Mouse (Mus musculus): ENCODE results near the gene Nedd9.
"Not testable (repeated sequence)": the region's sequence is repeated elsewhere in the genome, so short reads cannot be mapped to it uniquely, and the experiment has no call there.

The Nedd9 gene

DNA sequence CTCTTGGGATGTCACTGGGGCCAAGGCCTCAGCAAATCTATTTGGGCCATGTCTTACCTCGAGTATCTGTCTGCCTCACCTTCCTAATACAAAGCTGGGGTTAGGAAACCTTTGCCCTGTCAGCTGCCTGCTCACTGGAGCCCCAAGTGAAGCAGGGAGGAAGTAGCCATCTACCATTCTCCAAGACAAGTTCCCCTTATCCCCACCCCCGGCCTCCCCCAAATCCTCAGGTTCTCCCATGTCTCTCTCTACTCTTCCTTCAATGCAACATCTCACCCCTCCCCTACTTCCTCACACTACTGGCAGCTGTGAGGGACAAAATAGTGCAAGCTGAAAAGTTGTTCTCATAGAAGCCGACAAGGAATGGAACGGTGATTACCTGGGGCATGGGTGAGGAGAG lies 161.0 kb downstream of the Nedd9 start:
- in situ Hi-C loops (cut with MboI; ENCODE audit: unreplicated experiment in 2 of 2) = no loop called here

DNA sequence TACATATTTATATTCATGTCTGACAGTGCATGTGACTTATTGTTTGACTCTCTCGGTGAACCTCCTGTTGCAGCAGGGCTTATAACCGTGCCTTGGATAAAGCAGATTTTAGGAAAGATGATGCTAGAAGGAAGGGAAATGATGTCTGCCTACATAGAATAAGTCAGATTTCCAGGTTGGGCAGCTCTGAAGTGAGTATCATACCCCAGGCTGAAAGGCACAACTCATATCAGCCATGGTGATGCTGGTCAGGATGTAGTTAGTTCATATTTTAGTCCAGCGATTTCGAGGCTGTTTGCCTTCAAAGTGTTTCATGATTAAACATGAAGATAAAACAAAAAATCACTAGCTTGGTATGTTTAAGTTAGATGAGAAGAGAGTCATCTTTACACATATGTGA lies 161.8 kb downstream of the Nedd9 start:
- in situ Hi-C loops (cut with MboI; ENCODE audit: unreplicated experiment in 2 of 2) = no loop called here

DNA sequence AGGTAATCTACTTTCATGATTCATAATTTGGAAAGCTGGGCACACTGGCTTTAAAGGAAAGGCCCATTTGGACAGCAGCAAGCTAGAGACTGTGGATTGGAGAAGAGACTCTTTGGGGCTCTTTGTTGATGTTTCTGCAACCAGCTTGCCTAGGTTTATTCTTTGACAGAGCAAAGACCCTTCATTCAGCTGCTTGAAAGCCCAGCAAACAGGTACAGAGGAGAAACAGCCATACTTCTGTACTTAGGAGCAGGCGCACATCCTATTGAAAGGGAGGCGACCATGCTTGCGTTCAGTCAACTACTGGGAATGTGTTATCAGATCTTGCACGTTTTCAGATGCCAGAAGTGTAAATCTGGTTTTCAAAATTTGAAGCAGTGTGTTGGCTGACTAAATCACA lies 162.5 kb downstream of the Nedd9 start:
- in situ Hi-C loops (cut with MboI; ENCODE audit: unreplicated experiment in 2 of 2) = no loop called here

DNA sequence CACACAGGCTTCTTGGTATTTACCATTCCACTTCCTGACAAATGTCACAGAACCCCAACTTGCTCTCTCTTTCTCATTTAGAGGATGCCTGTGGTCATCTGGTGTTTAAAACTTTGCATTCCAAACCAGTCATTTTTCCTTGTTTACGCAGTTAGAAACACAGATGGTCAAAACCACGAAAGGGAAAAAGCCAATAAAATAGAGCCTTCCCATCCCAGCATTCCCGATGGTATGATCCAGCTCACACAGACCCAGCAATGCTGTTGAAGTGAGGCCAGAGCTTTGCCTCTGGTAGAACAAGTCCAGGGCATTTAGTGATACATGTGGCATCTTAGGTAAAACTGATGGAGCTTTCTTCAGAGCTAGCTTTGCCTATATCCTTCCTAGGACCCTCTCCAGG lies 165.7 kb downstream of the Nedd9 start:
- in situ Hi-C loops (cut with MboI; ENCODE audit: unreplicated experiment in 2 of 2) = no loop called here

DNA sequence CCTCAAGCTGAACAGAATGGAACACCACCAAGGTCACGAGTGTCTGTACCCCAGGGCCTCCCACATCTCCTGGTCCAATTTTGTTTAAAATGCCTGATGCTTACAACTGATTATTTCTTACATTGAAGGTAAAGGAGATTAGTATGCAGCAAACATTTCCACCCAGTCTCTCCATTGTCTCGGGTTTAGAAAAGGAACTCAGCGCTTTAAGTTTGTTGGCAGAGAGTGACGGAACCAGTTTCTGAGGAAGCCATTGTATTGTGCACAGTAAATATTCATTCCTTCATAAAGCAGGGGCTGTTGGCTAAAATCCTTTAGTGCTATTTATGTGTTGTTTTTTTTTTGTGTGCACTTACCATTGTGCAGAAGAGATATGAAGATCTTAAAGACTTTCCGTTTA lies 166.4 kb downstream of the Nedd9 start:
- in situ Hi-C loops (cut with MboI; ENCODE audit: unreplicated experiment in 2 of 2) = no loop called here

DNA sequence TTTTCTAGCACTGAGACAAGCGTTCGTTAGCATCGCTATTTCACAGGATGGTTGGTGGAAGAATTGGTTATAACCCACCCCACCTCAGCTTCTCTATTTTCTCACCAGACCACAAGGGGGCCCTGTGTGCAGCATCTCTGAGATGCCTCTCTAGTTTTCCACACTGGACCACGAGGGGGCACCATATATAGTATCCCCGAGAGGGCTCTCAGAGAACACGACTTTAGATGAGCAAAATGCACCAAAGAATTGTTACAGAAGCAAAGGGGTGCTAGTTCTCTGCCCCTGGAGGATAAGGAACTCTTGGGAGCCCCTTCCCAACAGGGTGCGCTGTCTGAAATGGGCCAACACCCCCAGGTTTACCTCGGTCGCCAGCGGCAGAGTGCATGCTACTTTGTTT lies 184.4 kb downstream of the Nedd9 start:
- in situ Hi-C loops (cut with MboI; ENCODE audit: unreplicated experiment in 2 of 2) = loop anchor here (5.0 to 10.0 kb wide), 3 partner anchors 152 to 262 kb away; no protein-coding TSS in a partner anchor

DNA sequence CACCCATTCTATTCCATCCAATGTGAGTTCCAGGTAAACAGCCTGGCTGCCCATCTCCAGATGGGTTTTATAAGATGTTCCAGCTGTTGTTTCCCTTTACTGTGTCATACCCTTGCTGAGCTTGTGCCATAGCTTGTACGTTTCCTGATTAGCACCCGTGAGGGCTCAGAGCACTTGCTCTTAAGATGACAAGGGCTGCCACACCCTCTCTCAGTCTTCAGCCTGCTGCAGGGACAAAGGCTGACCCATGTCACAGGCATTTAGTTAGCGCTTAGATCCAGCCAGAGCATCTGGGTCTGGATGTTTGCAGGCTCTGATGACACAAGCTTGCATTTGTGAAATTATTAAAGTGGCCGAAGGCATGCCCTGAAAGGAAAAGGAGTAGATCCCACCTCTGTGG lies 187.1 kb downstream of the Nedd9 start:
- in situ Hi-C loops (cut with MboI; ENCODE audit: unreplicated experiment in 2 of 2) = loop anchor here (5.0 to 10.0 kb wide), 3 partner anchors 155 to 265 kb away; no protein-coding TSS in a partner anchor

DNA sequence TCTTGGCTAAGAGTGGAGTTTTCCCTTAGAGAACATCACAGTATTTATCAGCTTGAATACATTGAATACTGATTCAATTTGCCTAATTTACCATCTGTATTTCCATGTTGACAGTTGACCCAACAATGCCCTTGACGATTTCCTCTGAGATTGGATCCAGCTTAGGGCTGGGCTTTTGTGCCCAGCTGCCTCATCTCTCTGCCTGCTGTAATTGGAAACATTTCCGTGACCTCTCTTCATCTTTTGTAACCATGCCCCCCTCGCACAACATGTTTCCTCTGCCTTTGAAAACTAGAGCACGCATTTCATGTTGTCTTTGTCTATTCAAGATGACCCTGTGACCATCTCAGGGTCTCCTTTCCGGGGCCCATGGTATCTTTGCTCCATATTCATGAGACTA lies 188.2 kb downstream of the Nedd9 start:
- in situ Hi-C loops (cut with MboI; ENCODE audit: unreplicated experiment in 2 of 2) = no loop called here

DNA sequence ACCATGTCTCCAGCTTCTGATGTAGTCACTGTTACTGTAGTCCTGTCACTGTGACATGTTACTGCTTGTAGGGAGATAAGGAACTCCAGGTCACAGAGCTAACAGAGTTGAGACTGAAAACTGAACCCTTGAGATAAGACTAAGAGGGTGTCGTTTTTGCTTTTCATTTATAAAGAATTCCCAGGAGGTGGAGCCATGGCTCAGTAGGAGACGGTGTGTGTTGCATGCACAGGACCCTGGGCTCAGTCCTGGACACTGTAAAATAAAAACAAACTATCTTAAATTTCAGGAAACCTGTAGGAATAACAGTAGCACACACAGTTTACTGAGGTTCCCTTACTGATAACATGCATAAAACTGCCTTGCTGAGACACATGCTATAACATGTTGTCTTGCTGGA lies 188.6 kb downstream of the Nedd9 start:
- in situ Hi-C loops (cut with MboI; ENCODE audit: unreplicated experiment in 2 of 2) = no loop called here

DNA sequence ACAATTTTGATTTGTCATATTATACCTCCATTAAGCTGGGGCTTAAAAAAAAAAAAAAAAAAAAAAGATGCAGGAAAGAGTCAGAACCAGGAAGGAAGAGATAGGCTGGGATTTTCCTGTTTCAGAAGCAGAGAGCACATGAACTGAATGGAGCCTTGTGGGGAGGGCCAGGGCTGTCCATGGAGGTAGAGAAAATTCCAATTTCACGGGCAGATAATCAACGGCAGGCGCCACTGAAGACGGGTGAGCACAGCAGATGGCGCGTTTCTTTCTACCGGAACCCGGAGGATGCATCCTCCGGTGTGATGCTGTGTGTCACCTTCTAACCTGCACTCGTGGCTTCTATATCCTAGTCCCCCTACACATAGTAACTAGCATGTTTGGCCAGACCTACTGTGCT lies 190.8 kb downstream of the Nedd9 start:
- in situ Hi-C loops (cut with MboI; ENCODE audit: unreplicated experiment in 2 of 2) = no loop called here

DNA sequence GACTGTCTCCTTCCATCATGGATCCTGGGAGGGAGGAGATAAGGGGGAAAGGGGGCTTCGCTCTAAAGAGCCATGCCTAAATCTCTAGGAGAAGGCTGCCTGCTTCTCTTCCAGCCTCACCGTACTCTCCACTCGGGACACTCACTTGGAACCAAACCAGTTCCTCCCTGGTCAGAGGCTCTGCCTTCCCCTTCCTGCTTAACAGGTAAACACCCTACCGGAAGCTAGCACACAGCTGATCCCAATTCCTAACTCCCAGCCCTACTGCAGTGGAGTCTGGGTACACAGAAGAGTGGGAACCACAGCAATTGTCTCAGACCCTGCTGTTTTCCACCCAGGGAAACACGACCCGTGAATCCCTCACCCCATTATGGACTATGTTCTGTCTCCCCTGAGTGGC lies 191.3 kb downstream of the Nedd9 start:
- in situ Hi-C loops (cut with MboI; ENCODE audit: unreplicated experiment in 2 of 2) = no loop called here

DNA sequence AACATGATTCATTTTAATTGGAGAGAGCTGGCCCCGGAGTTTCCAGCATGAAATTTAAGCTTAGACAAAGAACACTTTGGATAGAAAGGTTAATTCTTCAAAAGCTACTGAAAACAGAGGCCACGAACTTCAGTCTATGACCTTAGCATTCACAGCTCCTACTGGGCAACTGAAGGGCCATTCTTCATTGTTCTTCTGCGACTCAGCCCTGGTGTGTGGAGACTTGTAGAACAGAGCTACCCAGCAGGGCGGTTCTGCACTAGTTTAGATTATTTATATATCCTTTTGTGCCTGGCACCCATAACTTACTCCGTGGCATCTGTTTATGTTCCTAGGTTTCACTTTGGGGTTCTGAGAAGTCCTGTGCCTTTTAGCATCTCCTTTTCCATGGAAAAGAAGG lies 193.6 kb downstream of the Nedd9 start:
- in situ Hi-C loops (cut with MboI; ENCODE audit: unreplicated experiment in 2 of 2) = no loop called here

DNA sequence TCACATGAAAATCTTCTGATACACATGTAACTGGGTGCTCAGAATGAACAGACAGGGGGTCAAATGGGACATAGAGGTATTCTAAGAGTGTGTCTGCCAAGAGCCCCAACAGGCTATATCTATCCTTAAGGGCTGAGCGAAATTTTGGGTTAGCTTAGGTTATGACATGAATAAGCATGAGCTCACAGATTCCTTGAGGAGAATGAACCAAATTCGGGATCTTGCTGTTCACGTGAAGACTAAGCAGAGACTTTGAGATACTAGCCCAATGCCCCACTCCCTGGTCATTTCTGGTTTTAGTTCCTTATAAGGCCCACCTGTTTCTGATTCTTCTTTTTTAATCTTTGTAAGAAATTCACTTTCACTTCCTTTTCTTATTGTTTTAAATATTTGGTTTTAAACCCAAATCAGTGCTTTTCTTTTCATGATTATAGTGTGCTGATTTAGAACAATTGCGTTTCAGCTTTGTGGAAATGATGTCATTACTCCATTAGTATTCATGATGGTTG lies 195.6 kb downstream of the Nedd9 start:
- in situ Hi-C loops (cut with MboI; ENCODE audit: unreplicated experiment in 2 of 2) = no loop called here

DNA sequence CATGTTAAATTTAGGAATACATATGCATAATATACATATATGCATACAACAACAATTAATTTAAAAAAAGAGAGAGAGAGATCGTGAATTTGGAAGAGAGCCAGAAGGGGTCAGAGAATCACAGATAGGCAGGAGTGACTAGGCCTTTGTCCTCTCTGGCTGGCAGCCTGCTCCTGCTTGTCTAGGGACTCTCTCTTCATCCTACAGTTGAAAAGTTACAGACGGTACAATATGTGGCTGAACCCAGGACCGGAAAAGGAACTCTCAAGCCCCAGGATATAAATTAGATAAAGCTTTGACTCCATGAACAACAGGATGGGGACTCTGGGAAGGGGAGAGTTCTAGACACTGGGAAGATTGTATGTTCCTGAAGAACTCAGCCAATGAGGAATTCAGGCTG lies 200.9 kb downstream of the Nedd9 start:
- in situ Hi-C loops (cut with MboI; ENCODE audit: unreplicated experiment in 2 of 2) = no loop called here

DNA sequence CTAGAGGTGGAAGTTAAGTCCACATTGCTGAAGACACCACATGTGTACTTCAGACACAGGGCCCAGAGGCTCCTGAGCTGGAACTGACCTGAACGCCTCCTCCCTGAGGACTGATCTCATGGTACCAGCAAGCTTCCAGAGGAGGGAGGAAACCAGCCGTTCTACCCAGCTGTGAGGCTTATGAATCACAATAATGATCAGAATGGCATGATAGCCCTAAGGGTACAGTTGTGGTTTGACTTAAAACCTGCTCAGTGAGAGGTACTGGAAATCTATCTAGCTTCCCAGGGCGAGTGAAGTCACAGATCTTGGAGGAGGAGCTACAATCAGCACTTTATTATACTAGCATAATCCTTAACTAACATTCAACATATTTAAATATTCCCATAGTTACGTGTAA lies 201.7 kb downstream of the Nedd9 start:
- in situ Hi-C loops (cut with MboI; ENCODE audit: unreplicated experiment in 2 of 2) = no loop called here

DNA sequence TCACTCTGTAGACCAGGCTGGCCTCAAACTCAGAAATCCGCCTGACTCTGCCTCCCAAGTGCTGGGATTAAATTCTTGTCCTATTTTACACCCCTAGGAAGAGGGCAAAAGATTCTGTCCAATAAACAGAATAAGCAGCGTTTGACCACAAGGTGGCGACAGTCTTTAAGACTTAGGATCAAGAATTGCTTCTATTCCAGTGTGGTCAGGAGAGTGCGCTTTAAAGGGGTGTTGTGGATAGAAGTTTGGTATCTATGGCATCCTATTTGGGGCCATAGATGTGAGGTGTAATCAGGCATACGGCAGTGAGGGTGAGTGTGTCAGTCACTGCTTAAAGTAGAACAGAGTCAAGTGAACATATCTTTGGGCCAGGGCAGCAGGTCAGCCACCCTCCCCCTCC lies 203.9 kb downstream of the Nedd9 start:
- in situ Hi-C loops (cut with MboI; ENCODE audit: unreplicated experiment in 2 of 2) = loop anchor here (5.0 kb wide), 2 partner anchors 289 to 354 kb away; no protein-coding TSS in a partner anchor

DNA sequence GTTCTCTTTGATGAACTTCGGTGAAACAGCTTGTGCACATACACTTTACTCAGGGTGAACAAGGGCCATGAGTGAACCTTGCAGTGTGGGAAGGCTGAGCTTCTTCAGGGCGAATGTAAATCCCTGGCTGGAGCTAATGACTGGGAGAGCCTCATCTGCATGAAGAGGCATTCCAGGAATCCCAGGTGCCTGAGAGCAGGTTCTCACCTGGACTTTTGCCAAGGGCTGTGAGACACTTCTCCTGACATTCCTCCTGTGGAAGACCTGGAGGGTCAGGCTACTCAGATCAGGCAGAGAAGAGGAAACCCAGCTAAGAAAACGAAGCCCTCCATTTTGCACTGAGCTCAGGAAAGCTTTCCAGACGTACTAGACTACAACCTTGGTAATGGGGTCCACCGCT lies 206.5 kb downstream of the Nedd9 start:
- in situ Hi-C loops (cut with MboI; ENCODE audit: unreplicated experiment in 2 of 2) = loop anchor here (5.0 kb wide), 2 partner anchors 292 to 357 kb away; no protein-coding TSS in a partner anchor

DNA sequence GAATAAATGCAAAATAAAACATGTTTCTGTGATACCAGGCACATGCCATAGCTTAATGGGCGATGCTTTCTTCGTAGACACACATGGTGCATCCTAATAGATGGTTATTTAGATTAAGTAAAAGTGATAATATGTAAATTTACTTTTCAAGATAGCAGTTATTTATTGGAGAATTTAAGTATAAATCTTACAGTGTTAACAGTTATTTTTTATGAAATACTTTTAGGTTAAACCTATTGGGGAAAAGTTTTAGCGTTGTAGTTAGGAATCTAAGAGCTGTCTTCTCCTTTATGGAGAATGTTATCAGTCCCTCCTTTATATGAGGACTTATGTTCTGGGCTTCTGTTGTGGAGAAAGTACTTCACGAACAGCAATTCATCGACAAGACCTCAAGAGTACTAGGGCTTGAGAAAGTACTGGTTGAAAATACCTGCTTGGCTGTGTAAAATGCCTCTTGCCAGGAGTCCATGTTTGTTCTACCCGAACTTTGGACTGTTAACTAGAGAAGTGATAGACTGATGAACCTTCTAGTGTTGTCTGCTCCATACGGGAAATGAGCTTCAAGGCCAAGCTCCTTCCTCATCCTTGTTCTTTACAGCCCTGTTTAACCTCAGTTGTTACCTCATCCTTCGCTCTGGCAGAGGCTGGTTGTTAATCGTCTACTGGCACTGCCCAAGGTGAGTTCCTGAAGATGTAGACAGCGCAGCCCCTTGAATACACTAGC lies 213.1 kb downstream of the Nedd9 start, which contains the start of gene Gm17364:
Gene Gm17364 (minus strand): TSS at position 51 of the 724 bp plus-strand sequence.
- in situ Hi-C loops (cut with MboI; ENCODE audit: unreplicated experiment in 2 of 2) = no loop called here

DNA sequence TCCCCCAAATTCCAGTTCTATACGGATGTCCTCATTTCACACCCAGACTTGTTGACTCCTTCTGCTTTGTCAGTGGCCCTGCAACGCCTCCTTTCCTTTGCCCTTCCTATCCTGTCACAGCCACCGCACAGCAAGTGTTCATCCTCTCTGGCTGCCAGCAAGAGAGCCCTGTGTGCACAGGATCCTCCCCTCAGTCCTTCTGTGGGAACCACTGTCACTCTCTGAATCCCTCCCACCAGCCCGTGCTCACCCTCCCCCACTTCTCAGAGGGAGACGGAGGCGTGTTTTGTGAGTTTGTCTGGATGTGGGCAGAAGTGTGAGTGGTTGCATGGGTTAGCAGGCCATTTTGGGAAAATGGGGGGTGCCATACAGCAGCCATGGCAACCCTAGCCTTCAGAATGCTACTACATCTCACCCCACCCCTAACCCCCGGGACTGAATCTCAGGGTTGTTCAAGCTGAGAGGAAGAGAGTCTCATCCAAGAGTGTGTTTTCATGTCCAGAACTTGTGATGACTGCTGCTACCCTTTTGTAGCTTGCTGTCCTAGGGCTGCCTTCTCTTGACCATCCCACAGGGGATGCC lies 219.2 kb downstream of the Nedd9 start:
- in situ Hi-C loops (cut with MboI; ENCODE audit: unreplicated experiment in 2 of 2) = no loop called here

DNA sequence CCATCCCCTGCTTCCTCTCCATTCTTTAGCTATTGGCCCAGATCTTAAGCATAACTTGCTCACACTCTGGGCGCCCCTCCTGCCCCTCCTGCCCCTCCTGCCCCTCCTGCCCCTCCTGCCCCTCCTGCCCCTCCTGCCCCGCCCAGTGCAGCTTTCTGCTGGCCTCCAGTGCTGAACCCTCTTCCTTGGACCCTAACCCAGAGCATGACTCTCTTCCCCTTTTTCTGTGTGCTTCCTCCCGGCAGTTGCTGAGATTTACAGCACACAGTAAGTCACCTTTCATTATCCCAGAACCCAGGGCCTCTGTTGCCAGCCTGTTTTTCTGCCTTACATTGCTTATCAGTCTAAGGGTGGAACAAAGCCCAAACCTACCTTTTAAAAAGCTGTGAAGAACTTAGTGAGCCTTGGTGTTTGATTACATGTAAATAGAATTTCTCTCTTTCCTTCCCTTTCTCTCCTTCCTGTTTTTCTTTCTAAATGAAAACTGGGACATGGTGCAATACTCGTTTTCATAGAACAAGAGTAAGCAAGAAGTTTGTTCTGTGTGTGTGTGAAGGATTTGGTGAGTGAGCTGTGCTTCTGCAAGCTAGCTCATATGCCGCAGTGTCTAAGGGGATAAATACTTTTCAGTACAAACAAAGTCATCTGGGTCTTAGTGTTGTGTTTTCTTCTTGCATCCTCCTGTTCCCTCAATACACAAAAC lies 223.7 kb downstream of the Nedd9 start:
- in situ Hi-C loops (cut with MboI; ENCODE audit: unreplicated experiment in 2 of 2) = no loop called here

DNA sequence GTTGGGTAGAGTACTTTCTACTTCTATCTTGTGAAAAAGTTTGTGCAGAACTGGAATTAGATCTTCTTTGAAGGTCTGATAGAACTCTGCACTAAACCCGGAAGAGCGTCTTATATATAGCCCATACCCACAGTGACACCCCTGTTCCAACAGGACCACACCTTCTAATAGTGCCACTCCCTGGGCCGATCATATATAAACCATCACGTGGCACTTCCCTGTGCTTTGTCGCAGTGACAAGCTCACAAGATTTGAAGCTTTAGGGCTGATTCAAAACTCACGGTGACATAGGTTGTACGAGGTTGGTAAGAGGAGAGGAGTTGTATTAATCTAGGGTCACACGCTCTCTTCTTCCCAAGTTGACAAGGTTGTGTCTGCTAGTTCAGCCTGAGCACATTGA lies 225.5 kb downstream of the Nedd9 start:
- in situ Hi-C loops (cut with MboI; ENCODE audit: unreplicated experiment in 2 of 2) = not testable (repeated sequence)
